Mouse (Mus musculus): ENCODE measurements around the gene Tmem98. TPM values are rescaled to one million over a fixed set of nuclear protein-coding genes. Genes with fewer than 3 reads are reported as not detected.

The Tmem98 gene
- polyA plus RNA-seq (2021; fragmentation: Nextera tagmentation) = 29.8 and 31.5 TPM in 2 replicates
- long read RNA-seq, experiment 1, transcript Tmem98-201 (7 exons, 1,633 nt) = major isoform, 70 of 76 reads
- long read RNA-seq, experiment 1, partial matches to known transcripts = 2 of 76 reads
- long read RNA-seq, experiment 1, other reads (novel, unspliced or antisense) = 4 of 76 reads
- long read RNA-seq, experiment 2, transcript Tmem98-201 (7 exons, 1,633 nt) = major isoform, 49 of 52 reads
- long read RNA-seq, experiment 2, partial matches to known transcripts = 2 of 52 reads
- long read RNA-seq, experiment 2, other reads (novel, unspliced or antisense) = 1 of 52 reads

DNA sequence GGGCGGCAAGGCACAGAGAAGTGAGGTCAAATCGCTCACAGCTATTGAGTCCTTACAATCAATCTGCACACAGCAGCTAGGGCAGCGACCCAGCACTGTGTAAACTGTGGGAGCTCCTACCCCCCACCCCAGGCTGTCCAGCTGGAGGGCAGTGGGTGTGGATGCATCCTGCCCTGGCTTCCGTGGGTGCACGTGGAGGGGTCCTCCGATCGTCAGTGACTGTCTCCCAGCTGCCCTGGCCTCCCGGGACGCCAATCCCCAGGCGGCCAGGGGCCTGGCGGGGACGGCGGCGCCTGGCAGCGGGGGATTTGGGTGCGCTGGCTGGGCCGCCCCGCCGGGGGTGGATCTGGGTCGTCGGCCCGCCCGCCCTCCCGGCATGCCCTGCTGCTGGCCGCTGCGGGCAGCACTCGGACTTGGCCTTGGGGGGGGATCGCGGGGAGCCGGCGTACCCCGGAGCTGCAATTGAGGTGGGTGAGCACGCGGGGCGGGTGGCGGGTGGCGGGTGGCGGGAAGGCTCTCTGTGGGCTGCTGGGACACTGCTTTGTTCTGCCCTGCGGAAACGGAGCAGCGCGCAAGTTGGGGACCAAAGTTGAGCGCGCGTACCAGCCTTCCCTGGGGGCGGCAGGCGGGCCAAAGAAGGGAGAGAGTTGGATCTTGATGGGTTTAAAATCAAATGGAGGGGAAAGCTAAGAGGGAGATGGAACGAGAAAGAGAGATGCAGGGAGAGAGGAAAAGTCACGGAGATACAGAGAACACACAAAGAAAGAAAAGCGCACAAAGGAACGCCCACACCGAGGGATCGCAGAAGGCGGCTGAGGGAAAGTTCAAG is at the start of gene Tmem98:
Tmem98 (plus strand) TSS at position 183 of the 829 bp plus-strand sequence.

DNA sequence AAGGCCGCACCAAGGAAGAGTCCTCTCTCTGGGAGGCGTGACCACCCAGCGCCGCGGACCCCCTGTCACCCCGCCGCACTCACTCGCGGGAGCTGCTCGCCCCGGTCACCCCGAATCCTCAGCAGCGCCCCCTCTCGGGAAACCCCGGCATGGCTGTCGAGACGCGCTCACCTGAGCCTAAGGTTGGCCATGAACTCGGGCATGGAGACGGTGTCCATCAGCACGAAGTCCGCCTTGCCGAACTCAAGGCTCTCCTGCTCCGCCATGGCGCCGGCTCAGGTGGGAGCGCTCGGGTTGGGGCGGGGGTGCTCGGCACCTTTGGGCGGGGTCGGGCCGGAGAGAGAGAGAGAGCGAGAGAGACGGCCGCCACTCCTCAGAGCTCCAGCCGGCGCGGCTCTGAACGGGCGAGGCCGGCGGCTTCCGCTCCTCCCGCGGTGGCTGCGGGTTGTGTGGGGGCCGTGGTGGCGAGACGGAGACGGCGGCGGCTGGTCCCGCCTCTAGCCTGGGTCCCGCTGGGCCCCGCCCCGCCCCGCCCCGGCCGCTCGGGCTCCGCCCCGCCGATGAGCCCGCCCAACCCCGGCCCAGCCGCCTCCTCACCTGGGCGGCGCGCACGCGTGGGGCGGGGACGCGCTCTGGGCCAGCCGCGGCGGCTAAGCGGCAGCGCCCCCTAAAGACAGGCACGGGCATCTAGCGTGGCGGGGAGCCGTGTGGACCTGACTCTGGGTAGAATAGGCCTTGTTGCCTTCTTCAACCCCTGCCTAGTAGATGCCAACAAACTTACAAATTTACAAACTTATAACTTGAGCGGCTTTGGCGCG is 30.2 kb upstream of the Tmem98 start, which contains the start of gene Myo1d:
Myo1d (minus strand) TSS at position 499 of the 818 bp plus-strand sequence.

DNA sequence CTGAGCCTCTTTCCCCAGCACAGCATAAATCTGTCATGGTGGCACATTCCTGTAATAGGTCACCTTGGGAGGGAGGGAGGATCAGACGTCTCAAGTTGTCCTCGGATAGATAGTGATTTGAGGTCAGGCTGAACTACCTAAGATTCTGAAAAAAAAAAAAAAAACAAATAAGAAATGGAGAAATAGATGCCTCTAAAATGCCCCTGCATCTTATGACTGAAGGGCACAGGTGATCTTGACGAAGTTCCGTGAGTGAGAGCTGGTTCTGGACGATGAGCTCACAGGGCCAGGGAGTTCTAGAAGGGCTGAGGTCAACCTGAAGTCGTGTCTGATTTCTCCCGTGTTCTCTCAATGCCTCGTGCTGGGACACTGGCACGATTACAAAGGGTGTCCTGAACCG is 48.1 kb downstream of the Tmem98 start, which contains the start of gene Spaca3:
Spaca3 (plus strand) TSS at position 301 of the 400 bp plus-strand sequence.

Other genes starting within 250 kb of the Tmem98 start
- gene Myo1d, start 30.1 kb upstream of the Tmem98 start, polyA plus RNA-seq (2021; fragmentation: Nextera tagmentation) = 2.8 and 3.7 TPM in 2 replicates
- not detected in 2 replicates for gene Spaca3, start 48.2 kb downstream of the Tmem98 start, polyA plus RNA-seq (2021; fragmentation: Nextera tagmentation)

All from left cerebral cortex, adult 6 months (tissue).